Mouse (Mus musculus): ENCODE measurements at regions not wholly inside any gene's neighbourhood (a gene's known extent, or its start where the extent isn't known, plus 50 kb on each side); places are given as distances from the start of the nearest gene placed in this dataset.

GRCm38 (mm10) chr9:122625081-122625480 lies 122.1 kb upstream of the Topaz1 start:
- Histone ChIP-seq H3K9ac (ENCODE audit: low read length) (no peak overlapping the region), H3K27me3 (replicated peaks; ENCODE audit: control insufficient read depth, insufficient read depth, low read length) (no peaks in the 10 kb centered on the region), H3K27ac (ENCODE audit: low read depth) (no peak overlapping the region), H3K4me3 (ENCODE audit: low read depth, low read length) (no peak overlapping the region), H3K4me1 (replicated peaks; ENCODE audit: control insufficient read depth, insufficient read depth, low read length) (no peaks in the 10 kb centered on the region), H3K9me3 (ENCODE audit: control insufficient read depth, low read length) (no peaks in the 10 kb centered on the region), H3K36me3 (ENCODE audit: control insufficient read depth, insufficient read depth, low read length) (no peaks in the 10 kb centered on the region), H3K4me2 (ENCODE audit: low read length) (no peak overlapping the region)
- DNase-seq (ENCODE audit: low spot score) (no peak), ATAC-seq (replicated peaks; ENCODE audit: low FRiP score, low TSS enrichment, low read depth) (no peak)
- 91% methylated on average over 1 of the region's 1 CpGs for WGBS

- no peak overlapping the region for H3K9ac ChIP-seq (ENCODE audit: low read length)
- H3K27ac ChIP-seq (ENCODE audit: low read depth), result no peak overlapping the region
- no peaks in the 10 kb centered on the region for H3K9me3 ChIP-seq (ENCODE audit: control insufficient read depth, low read length)
- H3K36me3 ChIP-seq (ENCODE audit: control insufficient read depth, insufficient read depth, low read length), result no peaks in the 10 kb centered on the region
- WGBS, result 46% methylated on average over 6 of the region's 6 CpGs
- H3K4me1 ChIP-seq (replicated peaks; ENCODE audit: control insufficient read depth, insufficient read depth, low read length), result no peaks in the 10 kb centered on the region
- ATAC-seq (replicated peaks; ENCODE audit: low FRiP score, low TSS enrichment, low read depth) (no peak), DNase-seq (ENCODE audit: low spot score) (no peak)
- H3K27me3 ChIP-seq (replicated peaks; ENCODE audit: control insufficient read depth, insufficient read depth, low read length), result no peaks in the 10 kb centered on the region
- H3K4me2 ChIP-seq (ENCODE audit: low read length), result no peak overlapping the region
- no peak overlapping the region for H3K4me3 ChIP-seq (ENCODE audit: low read depth, low read length)
These were observed 120.8 kb upstream of the Topaz1 start for GRCm38 (mm10) chr9:122626346-122626745.

GRCm38 (mm10) chr9:122629171-122629904 lies 117.8 kb upstream of the Topaz1 start:
- no peak overlapping the region for H3K4me3 ChIP-seq (ENCODE audit: low read depth, low read length)
- H3K27ac ChIP-seq (ENCODE audit: low read depth), result no peak overlapping the region
- H3K4me2 ChIP-seq (ENCODE audit: low read length), result no peak overlapping the region
- H3K36me3 ChIP-seq (ENCODE audit: control insufficient read depth, insufficient read depth, low read length), result no peaks in the 10 kb centered on the region
- H3K9ac ChIP-seq (ENCODE audit: low read length), result no peak overlapping the region
- no peak for DNase-seq (ENCODE audit: low spot score)
- no peaks in the 10 kb centered on the region for H3K9me3 ChIP-seq (ENCODE audit: control insufficient read depth, low read length)
- H3K4me1 ChIP-seq (replicated peaks; ENCODE audit: control insufficient read depth, insufficient read depth, low read length), result no peaks in the 10 kb centered on the region
- H3K27me3 ChIP-seq (replicated peaks; ENCODE audit: control insufficient read depth, insufficient read depth, low read length), result no peaks in the 10 kb centered on the region
- no peak for ATAC-seq (replicated peaks; ENCODE audit: low FRiP score, low TSS enrichment, low read depth)
- 20% methylated on average over 18 of the region's 18 CpGs for WGBS

GRCm38 (mm10) chr9:122631793-122632192 lies 115.4 kb upstream of the Topaz1 start:
- no peak for DNase-seq (ENCODE audit: low spot score)
- ATAC-seq (replicated peaks; ENCODE audit: low FRiP score, low TSS enrichment, low read depth), result no peak
- no peaks in the 10 kb centered on the region for H3K9me3 ChIP-seq (ENCODE audit: control insufficient read depth, low read length)
- no peaks in the 10 kb centered on the region for H3K4me1 ChIP-seq (replicated peaks; ENCODE audit: control insufficient read depth, insufficient read depth, low read length)
- 89% methylated on average over 9 of the region's 9 CpGs for WGBS
- no peak overlapping the region for H3K4me2 ChIP-seq (ENCODE audit: low read length)
- H3K4me3 ChIP-seq (ENCODE audit: low read depth, low read length), result no peak overlapping the region
- H3K9ac ChIP-seq (ENCODE audit: low read length), result no peak overlapping the region
- no peaks in the 10 kb centered on the region for H3K36me3 ChIP-seq (ENCODE audit: control insufficient read depth, insufficient read depth, low read length)
- H3K27me3 ChIP-seq (replicated peaks; ENCODE audit: control insufficient read depth, insufficient read depth, low read length), result no peaks in the 10 kb centered on the region
- H3K27ac ChIP-seq (ENCODE audit: low read depth), result no peak overlapping the region

DNA sequence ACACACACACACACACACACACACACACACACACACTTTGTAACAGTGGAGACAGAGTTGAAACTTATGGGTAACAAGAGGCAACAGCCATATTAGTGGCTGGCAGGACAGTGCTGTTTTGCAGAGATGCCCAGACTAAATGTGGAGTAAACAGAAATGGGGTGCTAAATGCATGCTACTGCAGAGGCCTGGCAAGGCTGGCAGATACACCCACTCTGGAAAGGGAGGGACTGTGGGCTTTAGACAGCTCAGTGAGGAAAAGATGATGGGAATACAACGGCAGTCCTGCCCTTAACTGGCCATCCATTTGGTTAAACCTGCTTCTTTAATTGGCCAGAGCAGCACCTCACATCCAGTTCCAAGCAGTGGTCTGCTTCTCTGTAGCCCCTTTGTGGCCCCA lies 113.7 kb upstream of the Topaz1 start:
- Histone ChIP-seq H3K4me1 (replicated peaks; ENCODE audit: control insufficient read depth, insufficient read depth, low read length) (no peaks in the 10 kb centered on the region), H3K9me3 (ENCODE audit: control insufficient read depth, low read length) (no peaks in the 10 kb centered on the region), H3K9ac (ENCODE audit: low read length) (no peak overlapping the region), H3K4me3 (ENCODE audit: low read depth, low read length) (no peak overlapping the region), H3K27ac (ENCODE audit: low read depth) (no peak overlapping the region), H3K27me3 (replicated peaks; ENCODE audit: control insufficient read depth, insufficient read depth, low read length) (no peaks in the 10 kb centered on the region), H3K36me3 (ENCODE audit: control insufficient read depth, insufficient read depth, low read length) (no peaks in the 10 kb centered on the region), H3K4me2 (ENCODE audit: low read length) (no peak overlapping the region)
- ATAC-seq (replicated peaks; ENCODE audit: low FRiP score, low TSS enrichment, low read depth) (no peak), DNase-seq (ENCODE audit: low spot score) (no peak)
- WGBS, result 79% methylated on average over 1 of the region's 1 CpGs

- Histone ChIP-seq H3K36me3 (ENCODE audit: control insufficient read depth, insufficient read depth, low read length) (no peaks in the 10 kb centered on the region), H3K27ac (ENCODE audit: low read depth) (no peak overlapping the region), H3K9me3 (ENCODE audit: control insufficient read depth, low read length) (no peaks in the 10 kb centered on the region), H3K4me1 (replicated peaks; ENCODE audit: control insufficient read depth, insufficient read depth, low read length) (no peaks in the 10 kb centered on the region), H3K9ac (ENCODE audit: low read length) (no peak overlapping the region), H3K4me3 (ENCODE audit: low read depth, low read length) (no peak overlapping the region), H3K27me3 (replicated peaks; ENCODE audit: control insufficient read depth, insufficient read depth, low read length) (no peaks in the 10 kb centered on the region), H3K4me2 (ENCODE audit: low read length) (no peak overlapping the region)
- 52% methylated on average over 10 of the region's 10 CpGs for WGBS
- DNase-seq (ENCODE audit: low spot score) (no peak), ATAC-seq (replicated peaks; ENCODE audit: low FRiP score, low TSS enrichment, low read depth) (no peak)
These were observed 111.8 kb upstream of the Topaz1 start for GRCm38 (mm10) chr9:122635138-122635964.

DNA sequence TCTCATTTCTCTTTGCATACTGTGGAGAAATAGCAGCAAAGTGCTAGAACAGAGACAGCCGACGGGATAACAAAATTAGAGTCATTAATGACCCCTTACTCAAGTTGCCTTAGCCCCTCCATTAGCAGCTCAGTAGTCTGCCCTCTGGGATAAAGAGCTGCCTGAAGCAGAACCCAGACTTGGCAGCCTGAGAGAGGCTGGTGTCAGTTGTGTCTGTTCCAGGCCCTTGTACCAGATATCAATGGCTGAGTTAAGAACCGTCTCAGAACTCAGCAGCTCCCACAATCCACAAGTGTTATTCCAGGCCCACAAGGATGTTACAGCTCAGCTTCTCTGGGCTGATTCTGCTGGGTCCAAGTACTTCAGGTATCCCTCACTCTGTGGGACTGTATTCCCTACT lies 109.6 kb upstream of the Topaz1 start:
- H3K27me3 ChIP-seq (replicated peaks; ENCODE audit: control insufficient read depth, insufficient read depth, low read length), result no peaks in the 10 kb centered on the region
- 46% methylated on average over 3 of the region's 3 CpGs for WGBS

DNA sequence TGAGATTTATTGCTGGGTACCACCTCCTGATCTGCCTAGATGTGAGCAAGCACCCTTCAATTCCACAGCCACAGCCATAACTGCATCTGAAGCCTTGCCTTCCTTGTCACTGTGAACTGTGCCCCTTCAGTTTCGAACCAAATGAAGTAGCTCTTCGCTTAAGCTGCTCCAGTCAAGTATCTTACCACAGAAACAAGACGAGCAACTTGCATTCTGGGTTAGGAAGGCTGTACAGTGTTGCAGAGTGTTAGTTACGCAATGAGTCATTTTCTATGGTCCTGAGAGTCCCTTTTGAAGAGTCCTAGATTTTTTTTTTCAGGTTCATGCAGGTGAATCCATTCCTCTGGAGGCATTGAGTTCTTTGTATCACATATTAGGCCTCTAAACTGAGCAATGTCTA lies 107.9 kb upstream of the Topaz1 start:
- ATAC-seq (replicated peaks; ENCODE audit: low FRiP score, low TSS enrichment, low read depth) (no peak), DNase-seq (ENCODE audit: low spot score) (no peak)
- Histone ChIP-seq H3K4me2 (ENCODE audit: low read length) (no peak overlapping the region), H3K4me1 (replicated peaks; ENCODE audit: control insufficient read depth, insufficient read depth, low read length) (no peaks in the 10 kb centered on the region), H3K9me3 (ENCODE audit: control insufficient read depth, low read length) (no peaks in the 10 kb centered on the region), H3K36me3 (ENCODE audit: control insufficient read depth, insufficient read depth, low read length) (no peaks in the 10 kb centered on the region), H3K9ac (ENCODE audit: low read length) (no peak overlapping the region), H3K27me3 (replicated peaks; ENCODE audit: control insufficient read depth, insufficient read depth, low read length) (no peaks in the 10 kb centered on the region), H3K4me3 (ENCODE audit: low read depth, low read length) (no peak overlapping the region), H3K27ac (ENCODE audit: low read depth) (no peak overlapping the region)
- WGBS, result 83% methylated on average over 4 of the region's 4 CpGs

More for the DNA sequence above, 109.6 kb upstream of the Topaz1 start:
- DNase-seq (ENCODE audit: low spot score) (no peak), ATAC-seq (replicated peaks; ENCODE audit: low FRiP score, low TSS enrichment, low read depth) (no peak)
- Histone ChIP-seq H3K27ac (ENCODE audit: low read depth) (no peak overlapping the region), H3K9ac (ENCODE audit: low read length) (no peak overlapping the region), H3K4me3 (ENCODE audit: low read depth, low read length) (no peak overlapping the region), H3K36me3 (ENCODE audit: control insufficient read depth, insufficient read depth, low read length) (no peaks in the 10 kb centered on the region), H3K4me1 (replicated peaks; ENCODE audit: control insufficient read depth, insufficient read depth, low read length) (no peaks in the 10 kb centered on the region), H3K9me3 (ENCODE audit: control insufficient read depth, low read length) (no peaks in the 10 kb centered on the region), H3K4me2 (ENCODE audit: low read length) (no peak overlapping the region)

All from intestine, embryonic 14.5 days (tissue).